Mouse (Mus musculus): ENCODE data around the gene Ndufa8. TPM values are rescaled to one million over a fixed set of nuclear protein-coding genes. Genes with fewer than 3 reads are reported as not detected.
A peak's percentile ranks its signal among the peaks of the same experiment; 100 is the strongest.

Ndufa8 gene
- total RNA-seq, 2 experiments from 2014 or later = 193 to 203 TPM

GRCm38 (mm10) chr2:36049567-36049954 is 355 bp upstream of the Ndufa8 start:
- no peak for DNase-seq (ENCODE audit: low spot score in 2 of 2)

GRCm38 (mm10) chr2:36048164-36048563 is 1.0 kb downstream of the Ndufa8 start:
- no peak for DNase-seq (ENCODE audit: low spot score in 2 of 2)

- DNase-seq (ENCODE audit: low spot score in 2 of 2) = no peak
These were observed 8.3 kb downstream of the Ndufa8 start for GRCm38 (mm10) chr2:36040872-36041271.

- DNase-seq (ENCODE audit: low spot score in 2 of 2) = no peak
These were observed 9.8 kb downstream of the Ndufa8 start for GRCm38 (mm10) chr2:36039297-36039985.

- DNase-seq (ENCODE audit: low spot score in 2 of 2) = no peak
These were observed 13.7 kb downstream of the Ndufa8 start for GRCm38 (mm10) chr2:36035413-36036081.

GRCm38 (mm10) chr2:36034898-36035297 is 14.3 kb downstream of the Ndufa8 start:
- DNase-seq (ENCODE audit: low spot score in 2 of 2) = no peak

- no peak for DNase-seq (ENCODE audit: low spot score in 2 of 2)
These were observed 15.2 kb downstream of the Ndufa8 start for GRCm38 (mm10) chr2:36033966-36034365.

- DNase-seq (ENCODE audit: low spot score in 2 of 2) = no peak
These were observed 16.3 kb downstream of the Ndufa8 start for GRCm38 (mm10) chr2:36032884-36033283.

- no peak for DNase-seq (ENCODE audit: low spot score in 2 of 2)
These were observed 25.9 kb downstream of the Ndufa8 start for GRCm38 (mm10) chr2:36023291-36023690.

- peak; percentile 69 to 86 for DNase-seq (ENCODE audit: low spot score in 2 of 2)
These were observed 27.6 kb downstream of the Ndufa8 start for GRCm38 (mm10) chr2:36021385-36022159.

GRCm38 (mm10) chr2:36013010-36013409 is 36.2 kb downstream of the Ndufa8 start:
- no peak for DNase-seq (ENCODE audit: low spot score in 2 of 2)

GRCm38 (mm10) chr2:36011331-36011825 is 37.8 kb downstream of the Ndufa8 start:
- peak; percentile 40 to 57 for DNase-seq (ENCODE audit: low spot score in 2 of 2)

GRCm38 (mm10) chr2:36010579-36010978 is 38.6 kb downstream of the Ndufa8 start:
- no peak for DNase-seq (ENCODE audit: low spot score in 2 of 2)

GRCm38 (mm10) chr2:36009386-36009785 is 39.8 kb downstream of the Ndufa8 start:
- peak; percentile 51 to 54 for DNase-seq (ENCODE audit: low spot score in 2 of 2)

- DNase-seq (ENCODE audit: low spot score in 2 of 2) = peak in 1 of 2 experiments; percentile 66
These were observed 41.1 kb downstream of the Ndufa8 start for GRCm38 (mm10) chr2:36008071-36008470.

GRCm38 (mm10) chr2:36002188-36002587 is 47.0 kb downstream of the Ndufa8 start:
- DNase-seq (ENCODE audit: low spot score in 2 of 2) = no peak

- DNase-seq (ENCODE audit: low spot score in 2 of 2) = no peak
These were observed 48.8 kb downstream of the Ndufa8 start for GRCm38 (mm10) chr2:36000390-36000789.

- DNase-seq (ENCODE audit: low spot score in 2 of 2) = no peak
These were observed 50.0 kb downstream of the Ndufa8 start for GRCm38 (mm10) chr2:35999212-35999611.

GRCm38 (mm10) chr2:35998416-35998815 is 50.8 kb downstream of the Ndufa8 start:
- no peak for DNase-seq (ENCODE audit: low spot score in 2 of 2)

- no peak for DNase-seq (ENCODE audit: low spot score in 2 of 2)
These were observed 52.5 kb downstream of the Ndufa8 start for GRCm38 (mm10) chr2:35996753-35997152.

GRCm38 (mm10) chr2:35994303-35994702 is 54.9 kb downstream of the Ndufa8 start:
- no peak for DNase-seq (ENCODE audit: low spot score in 2 of 2)

GRCm38 (mm10) chr2:35993481-35993880 is 55.7 kb downstream of the Ndufa8 start:
- DNase-seq (ENCODE audit: low spot score in 2 of 2) = no peak
